Mouse (Mus musculus) hindbrain, embryonic 14.5 days (tissue): Measurements from ENCODE around the gene Nfe2l2. TPM values are rescaled to one million over a fixed set of nuclear protein-coding genes. Genes with fewer than 3 reads are reported as not detected.

Experiments used
- ATAC-seq: fragments of 200-750 bp; cut with Nextera tagmentation; 2 replicates; pipeline ENCODE4 v1.8.0; 2017; ENCODE audit warnings: moderate number of reproducible peaks, mild to moderate bottlenecking, moderate TSS enrichment, moderate library complexity; ENCODE audit not compliant: low FRiP score
- DNase-seq: peaks from one replicate; pipeline ENCODE4 v3.0.0-alpha.2; 2015; ENCODE audit warnings: low spot score
- H3K27ac ChIP-seq: fragments of 300-500 bp; sonication (generic); 2 replicates; pipeline ENCODE4 v1.5.1; 2014; ENCODE audit warnings: mild to moderate bottlenecking, moderate library complexity
- H3K27me3 ChIP-seq: fragments of 300-500 bp; sonication (generic); 2 replicates; pipeline ENCODE4 v1.6.1; 2014; ENCODE audit warnings: mild to moderate bottlenecking, low read length, mixed read lengths; ENCODE audit not compliant: control insufficient read depth, insufficient read depth
- H3K36me3 ChIP-seq: fragments of 300-500 bp; sonication (generic); replicated peaks from 2 replicates; pipeline ENCODE4 v1.6.1; 2014; ENCODE audit not compliant: control insufficient read depth, insufficient read depth
- H3K4me1 ChIP-seq: fragments of 300-500 bp; sonication (generic); replicated peaks from 2 replicates; pipeline ENCODE4 v1.6.1; 2014; ENCODE audit warnings: antibody characterized with exemption, low read length, mixed read lengths; ENCODE audit not compliant: control insufficient read depth, insufficient read depth
- H3K4me2 ChIP-seq: fragments of 300-500 bp; sonication (generic); replicated peaks from 2 replicates; pipeline ENCODE4 v1.6.1; 2014; ENCODE audit warnings: mild to moderate bottlenecking, moderate library complexity
- H3K4me3 ChIP-seq: fragments of 300-500 bp; sonication (generic); replicated peaks from 2 replicates; pipeline ENCODE4 v1.5.1; 2014; ENCODE audit warnings: mild to moderate bottlenecking, low read length
- H3K9ac ChIP-seq: fragments of 300-500 bp; sonication (generic); 2 replicates; pipeline ENCODE4 v1.6.1; 2014
- H3K9me3 ChIP-seq: fragments of 300-500 bp; sonication (generic); 2 replicates; pipeline ENCODE4 v1.6.1; 2016; ENCODE audit warnings: low read length; ENCODE audit not compliant: control insufficient read depth
- WGBS: fragments of 180-500 bp; shearing (Covaris S2); extraction: QIAGEN DNeasy Blood & Tissue Kit; methylation state at CpG from one replicate; pipeline ENCODE4 v1.1.7; 2014; 5-methylcytosine and 5-hydroxymethylcytosine counted together
- polyA plus RNA-seq: library from polyadenylated mRNA; unstranded; fragments of >200 nt; fragmentation: Nextera tagmentation; extraction: Ambion mirVana; gene quantifications from 2 replicates; pipeline ENCODE4 v1.2.1, GENCODE M21; 2014

The Nfe2l2 gene
- polyA plus RNA-seq, 1 experiment from 2014 or later: 11.2 TPM

DNA sequence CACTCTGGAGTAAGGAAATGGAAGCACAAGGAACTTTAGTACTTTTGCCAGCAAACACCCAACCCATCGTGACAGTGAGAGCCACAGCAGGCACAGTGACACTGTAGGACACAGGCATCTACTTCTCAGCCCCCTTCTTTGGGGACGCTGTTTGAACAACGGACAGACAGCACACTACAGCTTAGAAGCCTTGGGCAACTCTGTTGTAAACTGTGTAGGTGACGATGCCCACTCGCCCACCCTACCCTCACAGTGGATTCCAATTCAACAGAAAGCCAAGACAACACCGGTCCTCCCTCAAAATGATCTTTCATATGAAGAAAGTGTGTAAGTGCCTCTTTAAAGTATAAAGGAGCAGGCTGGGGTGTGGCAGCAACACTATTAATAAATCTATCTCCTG, 12.1 kb downstream of the Nfe2l2 start:
- H3K27me3 ChIP-seq: no peaks in the 10 kb centered on the region
- no peak overlapping the region for H3K4me3 ChIP-seq
- ATAC-seq (no peak), DNase-seq (no peak)
- no peak overlapping the region for H3K4me2 ChIP-seq
- 92% methylated on average over 6 of the region's 6 CpGs for WGBS
- H3K27ac ChIP-seq: no peak overlapping the region
- no peak overlapping the region for H3K9ac ChIP-seq
- H3K36me3 ChIP-seq: no peaks in the 10 kb centered on the region
- no peaks in the 10 kb centered on the region for H3K9me3 ChIP-seq
- H3K4me1 ChIP-seq: 0 out of 2 replicates have a peak, but pooled peaks cover 5% of the 10 kb centered on the region

- no peak for DNase-seq
- Histone ChIP-seq H3K27me3 (no peaks in the 10 kb centered on the region), H3K4me1 (0 out of 2 replicates have a peak, but pooled peaks cover 2% of the 10 kb centered on the region), H3K9ac (no peak overlapping the region), H3K4me3 (no peak overlapping the region), H3K4me2 (no peak overlapping the region), H3K27ac (no peak overlapping the region), H3K36me3 (no peaks in the 10 kb centered on the region), H3K9me3 (no peaks in the 10 kb centered on the region)
- no peak for ATAC-seq
- WGBS: 87% methylated on average over 8 of the region's 8 CpGs
Observed at GRCm38 (mm10) chr2:75691316-75691715, 13.1 kb downstream of the Nfe2l2 start.

DNA sequence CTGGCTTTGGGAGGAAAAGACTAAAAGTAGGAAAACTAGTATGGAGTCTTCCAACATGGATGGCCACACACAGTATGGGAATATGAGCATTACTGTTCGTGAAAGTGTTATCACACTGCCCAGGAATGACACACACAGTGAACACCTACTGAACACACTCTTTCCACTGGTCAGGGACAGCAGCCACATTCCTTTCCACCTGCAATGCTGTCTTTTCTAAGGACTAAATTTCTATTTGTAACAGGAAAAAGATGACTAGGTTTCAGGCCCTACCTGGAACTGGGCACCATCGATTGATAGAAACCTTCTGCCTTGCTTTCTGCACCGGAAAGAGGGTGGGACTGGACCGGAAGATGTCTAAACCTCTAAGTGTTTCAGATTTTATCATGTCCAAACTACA, 13.8 kb downstream of the Nfe2l2 start:
- H3K4me3 ChIP-seq: no peak overlapping the region
- no peaks in the 10 kb centered on the region for H3K27me3 ChIP-seq
- H3K27ac ChIP-seq: no peak overlapping the region
- ATAC-seq (no peak), DNase-seq (no peak)
- no peak overlapping the region for H3K9ac ChIP-seq
- no peaks in the 10 kb centered on the region for H3K9me3 ChIP-seq
- no peak overlapping the region for H3K4me2 ChIP-seq
- H3K36me3 ChIP-seq: no peaks in the 10 kb centered on the region
- H3K4me1 ChIP-seq: no peaks in the 10 kb centered on the region
- 95% methylated on average over 4 of the region's 4 CpGs for WGBS

GRCm38 (mm10) chr2:75689482-75690158, 14.8 kb downstream of the Nfe2l2 start:
- 74% methylated on average over 10 of the region's 10 CpGs for WGBS
- H3K4me2 ChIP-seq: no peak overlapping the region

DNA sequence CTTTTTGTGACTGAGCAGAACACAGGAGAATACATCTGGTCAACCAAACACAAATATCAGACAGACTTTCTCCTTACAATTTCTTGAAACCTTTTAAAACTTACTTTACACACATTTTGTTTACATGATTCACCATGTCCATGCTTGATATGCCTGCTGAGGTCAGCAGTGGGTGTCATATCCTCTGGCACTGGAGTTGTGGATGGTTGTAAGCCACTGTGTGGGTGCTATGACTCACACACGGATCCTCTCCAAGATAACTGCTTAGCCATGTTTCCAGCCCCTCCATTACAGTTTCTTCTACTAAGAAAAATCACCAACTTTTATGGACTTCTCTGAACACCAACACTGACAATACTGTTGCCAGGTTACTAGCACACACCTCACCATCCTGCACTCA, 15.5 kb downstream of the Nfe2l2 start:
- Histone ChIP-seq H3K4me1 (no peaks in the 10 kb centered on the region), H3K27ac (no peak overlapping the region), H3K27me3 (no peaks in the 10 kb centered on the region), H3K4me3 (no peak overlapping the region), H3K36me3 (no peaks in the 10 kb centered on the region), H3K4me2 (no peak overlapping the region), H3K9ac (no peak overlapping the region), H3K9me3 (no peaks in the 10 kb centered on the region)
- DNase-seq (no peak), ATAC-seq (no peak)
- WGBS: 98% methylated on average over 1 of the region's 1 CpGs

More at GRCm38 (mm10) chr2:75689482-75690158, 14.8 kb downstream of the Nfe2l2 start:
- Histone ChIP-seq H3K27ac (no peak overlapping the region), H3K4me1 (no peaks in the 10 kb centered on the region), H3K9me3 (no peaks in the 10 kb centered on the region), H3K27me3 (no peaks in the 10 kb centered on the region), H3K36me3 (no peaks in the 10 kb centered on the region), H3K9ac (no peak overlapping the region), H3K4me3 (no peak overlapping the region)
- no peak for DNase-seq
- ATAC-seq: no peak

- no peak for ATAC-seq
- H3K4me1 ChIP-seq: no peaks in the 10 kb centered on the region
- H3K27ac ChIP-seq: no peak overlapping the region
- no peaks in the 10 kb centered on the region for H3K9me3 ChIP-seq
- H3K4me2 ChIP-seq: no peak overlapping the region
- H3K4me3 ChIP-seq: no peak overlapping the region
- no peaks in the 10 kb centered on the region for H3K27me3 ChIP-seq
- WGBS: 91% methylated on average over 10 of the region's 10 CpGs
- no peak for DNase-seq
- H3K9ac ChIP-seq: no peak overlapping the region
- no peaks in the 10 kb centered on the region for H3K36me3 ChIP-seq
Observed at GRCm38 (mm10) chr2:75687040-75687749, 17.2 kb downstream of the Nfe2l2 start.

- ATAC-seq (no peak), DNase-seq (no peak)
- no peaks in the 10 kb centered on the region for H3K36me3 ChIP-seq
- no peak overlapping the region for H3K4me2 ChIP-seq
- no peaks in the 10 kb centered on the region for H3K9me3 ChIP-seq
- no peak overlapping the region for H3K27ac ChIP-seq
- H3K27me3 ChIP-seq: no peaks in the 10 kb centered on the region
- H3K4me3 ChIP-seq: no peak overlapping the region
- no peak overlapping the region for H3K9ac ChIP-seq
- no peaks in the 10 kb centered on the region for H3K4me1 ChIP-seq
- 90% methylated on average over 6 of the region's 6 CpGs for WGBS
Observed at GRCm38 (mm10) chr2:75685458-75685861, 19.0 kb downstream of the Nfe2l2 start.

DNA sequence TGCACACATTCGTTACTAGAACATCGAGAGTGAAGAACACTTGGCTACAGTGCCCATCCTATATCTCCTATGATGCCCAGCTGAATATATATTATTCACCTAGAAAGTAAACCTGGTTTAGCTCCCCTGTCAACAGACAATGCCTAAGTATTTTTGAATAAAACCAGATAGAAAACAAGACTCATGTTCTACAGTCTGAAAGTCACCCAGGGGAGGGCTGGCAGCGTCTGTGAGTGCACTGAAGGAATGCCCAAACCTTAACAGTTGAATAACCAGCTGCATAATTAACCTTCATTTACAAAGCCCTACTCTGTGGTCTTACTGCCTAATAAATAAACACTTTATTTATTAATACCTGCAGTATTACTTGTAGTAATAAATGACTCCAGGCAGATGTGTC, 19.9 kb downstream of the Nfe2l2 start:
- H3K27ac ChIP-seq: no peak overlapping the region
- ATAC-seq (no peak), DNase-seq (no peak)
- WGBS: 77% methylated on average over 3 of the region's 3 CpGs
- no peaks in the 10 kb centered on the region for H3K4me1 ChIP-seq
- H3K9ac ChIP-seq: no peak overlapping the region
- H3K36me3 ChIP-seq: no peaks in the 10 kb centered on the region
- no peaks in the 10 kb centered on the region for H3K27me3 ChIP-seq
- H3K4me2 ChIP-seq: no peak overlapping the region
- H3K4me3 ChIP-seq: no peak overlapping the region
- H3K9me3 ChIP-seq: no peaks in the 10 kb centered on the region

DNA sequence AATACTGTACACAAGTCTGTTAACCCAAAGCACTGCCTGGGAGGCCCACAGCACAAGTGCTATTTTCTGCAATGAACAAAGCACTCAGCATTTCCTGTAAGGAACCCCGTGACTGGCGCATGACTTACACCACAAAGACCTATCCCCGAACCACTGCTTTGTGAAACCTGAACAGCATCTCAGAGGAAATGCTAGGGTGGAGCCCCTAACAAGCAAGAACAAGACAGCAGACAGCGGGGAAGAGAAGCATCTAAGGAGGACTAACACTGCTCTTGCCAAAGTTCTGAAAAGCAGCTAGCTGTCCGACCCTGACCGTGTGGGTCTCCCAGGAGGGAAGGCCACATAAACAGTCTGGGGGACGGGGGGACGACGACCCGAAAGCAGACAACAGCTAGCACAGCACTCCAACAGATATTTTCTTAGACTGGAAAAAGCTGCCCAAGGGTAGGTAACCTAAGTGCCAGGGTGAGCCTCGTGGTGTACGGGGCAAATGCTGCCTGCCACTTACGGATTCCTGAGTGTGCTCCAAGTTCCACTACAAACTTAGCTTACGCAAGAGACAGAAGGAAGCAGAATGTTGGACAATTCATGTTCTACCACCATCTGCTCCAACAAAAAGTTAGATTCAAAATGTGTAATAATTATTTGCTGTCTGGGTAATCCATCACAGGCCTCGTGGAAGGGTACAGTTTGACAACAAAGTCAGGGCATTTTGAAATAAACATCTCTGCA, 21.3 kb downstream of the Nfe2l2 start:
- ATAC-seq (no peak), DNase-seq (no peak)
- no peaks in the 10 kb centered on the region for H3K4me1 ChIP-seq
- no peaks in the 10 kb centered on the region for H3K36me3 ChIP-seq
- no peaks in the 10 kb centered on the region for H3K27me3 ChIP-seq
- H3K9ac ChIP-seq: no peak overlapping the region
- WGBS: 73% methylated on average over 15 of the region's 15 CpGs
- H3K4me3 ChIP-seq: no peak overlapping the region
- no peaks in the 10 kb centered on the region for H3K9me3 ChIP-seq
- 0 out of 2 replicates have a peak overlapping the region, but pooled peaks have one; percentile 0 for H3K27ac ChIP-seq
- H3K4me2 ChIP-seq: no peak overlapping the region
